Mouse (Mus musculus) embryonic facial prominence, embryonic 13.5 days (tissue): ENCODE measurements around the gene Fgfr2. TPM values are rescaled to one million over a fixed set of nuclear protein-coding genes. Genes with fewer than 3 reads are reported as not detected.

Experiments used
- ATAC-seq: fragments of 200-750 bp; cut with Nextera tagmentation; 2 replicates; pipeline ENCODE4 v1.8.0; 2017; ENCODE audit warnings: low read depth; ENCODE audit not compliant: insufficient number of reproducible peaks, insufficient read depth, low FRiP score, low TSS enrichment
- H3K27ac ChIP-seq: fragments of 300-500 bp; sonication (generic); 2 replicates; pipeline ENCODE4 v1.5.1; 2015; ENCODE audit warnings: moderate library complexity, mild to moderate bottlenecking, inconsistent platforms
- H3K27me3 ChIP-seq: fragments of 300-500 bp; sonication (generic); 2 replicates; pipeline ENCODE4 v1.6.1; 2015; ENCODE audit warnings: mild to moderate bottlenecking, inconsistent platforms
- H3K36me3 ChIP-seq: fragments of 300-500 bp; sonication (generic); 2 replicates; pipeline ENCODE4 v1.6.1; 2015; ENCODE audit warnings: mild to moderate bottlenecking, inconsistent platforms
- H3K4me1 ChIP-seq: fragments of 300-500 bp; sonication (generic); 2 replicates; pipeline ENCODE4 v1.6.1; 2015; ENCODE audit warnings: inconsistent platforms
- H3K4me2 ChIP-seq: fragments of 300-500 bp; sonication (generic); 2 replicates; pipeline ENCODE4 v1.6.1; 2015; ENCODE audit warnings: moderate library complexity, mild to moderate bottlenecking, inconsistent platforms
- H3K4me3 ChIP-seq: fragments of 300-500 bp; sonication (generic); 2 replicates; pipeline ENCODE4 v1.5.1; 2015; ENCODE audit warnings: mild to moderate bottlenecking, inconsistent platforms
- H3K9ac ChIP-seq: fragments of 300-500 bp; sonication (generic); 2 replicates; pipeline ENCODE4 v1.6.1; 2015; ENCODE audit warnings: mild to moderate bottlenecking, inconsistent platforms
- H3K9me3 ChIP-seq: fragments of 300-500 bp; sonication (generic); 2 replicates; pipeline ENCODE4 v1.6.1; 2016; ENCODE audit warnings: inconsistent platforms
- WGBS: fragments of 180-500 bp; shearing (Covaris S2); methylation state at CpG from one replicate; pipeline ENCODE4 v1.1.7; 2015; ENCODE audit warnings: mixed read lengths; 5-methylcytosine and 5-hydroxymethylcytosine counted together
- polyA plus RNA-seq: library from polyadenylated mRNA; unstranded; fragments of >200 nt; fragmentation: Nextera tagmentation; extraction: Ambion mirVana; gene quantifications from 2 replicates; pipeline ENCODE4 v1.2.1, GENCODE M21; 2015

Gene Fgfr2
- polyA plus RNA-seq, 1 experiment from 2014 or later = 174 TPM

DNA sequence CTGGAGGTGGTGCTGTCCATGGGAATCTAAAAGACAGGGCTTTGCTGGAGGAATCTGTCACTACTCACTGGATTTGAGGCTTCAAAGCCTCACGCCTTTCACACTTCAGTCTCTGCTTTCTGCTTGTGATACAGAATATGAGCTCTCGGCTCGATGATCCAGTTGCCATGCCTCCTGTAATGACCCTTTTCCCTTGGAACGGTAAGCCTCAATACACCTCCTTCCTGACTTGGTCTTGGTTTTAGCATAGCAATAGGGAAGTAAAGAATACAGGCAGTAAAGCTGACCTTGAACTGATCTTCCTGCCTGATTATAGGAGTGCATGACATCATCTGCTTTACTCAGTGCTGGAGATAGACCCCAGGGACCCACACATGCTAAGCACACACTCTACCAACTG lies 1017.8 kb downstream of the Fgfr2 start:
- Histone ChIP-seq H3K4me1 (peaks cover 5% of the 10 kb centered on the region; the same call in 1 of the 2 replicates), H3K27me3 (no peaks in the 10 kb centered on the region), H3K9ac (no peak overlapping the region), H3K9me3 (no peaks in the 10 kb centered on the region), H3K36me3 (no peaks in the 10 kb centered on the region), H3K4me2 (no peak overlapping the region), H3K27ac (no peak overlapping the region), H3K4me3 (no peak overlapping the region)
- WGBS = 71% methylated on average over 4 of the region's 4 CpGs
- no peak for ATAC-seq

DNA sequence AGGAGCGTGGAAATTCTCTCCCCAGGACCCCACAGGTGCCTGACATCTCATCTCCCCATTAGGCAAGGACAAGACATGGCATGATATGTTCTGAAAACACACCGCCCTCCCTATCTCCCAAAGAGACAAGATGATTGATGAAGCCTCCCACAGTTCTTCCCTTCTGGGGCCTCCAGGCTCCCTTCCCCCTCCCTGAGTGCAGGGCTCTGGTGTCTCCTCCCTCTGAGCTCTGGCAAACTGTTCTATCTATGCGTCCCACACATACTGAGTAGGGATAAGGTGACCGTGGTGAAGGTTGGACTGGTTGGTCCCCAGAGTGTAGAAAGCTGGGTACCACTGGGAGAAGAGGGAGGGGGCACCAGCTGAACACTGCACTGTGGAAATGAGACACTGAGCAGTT lies 1024.7 kb downstream of the Fgfr2 start:
- H3K36me3 ChIP-seq = 0 out of 2 replicates have a peak, but pooled peaks cover 7% of the 10 kb centered on the region
- H3K4me1 ChIP-seq = peaks cover 9% of the 10 kb centered on the region; the same call in 1 of the 2 replicates
- no peak overlapping the region for H3K27ac ChIP-seq
- H3K4me3 ChIP-seq = no peak overlapping the region
- no peak overlapping the region for H3K4me2 ChIP-seq
- H3K9ac ChIP-seq = no peak overlapping the region
- WGBS = 65% methylated on average over 4 of the region's 4 CpGs
- peaks cover 3% of the 10 kb centered on the region; the same call in 1 of the 2 replicates for H3K9me3 ChIP-seq
- H3K27me3 ChIP-seq = no peaks in the 10 kb centered on the region
- ATAC-seq = no peak

DNA sequence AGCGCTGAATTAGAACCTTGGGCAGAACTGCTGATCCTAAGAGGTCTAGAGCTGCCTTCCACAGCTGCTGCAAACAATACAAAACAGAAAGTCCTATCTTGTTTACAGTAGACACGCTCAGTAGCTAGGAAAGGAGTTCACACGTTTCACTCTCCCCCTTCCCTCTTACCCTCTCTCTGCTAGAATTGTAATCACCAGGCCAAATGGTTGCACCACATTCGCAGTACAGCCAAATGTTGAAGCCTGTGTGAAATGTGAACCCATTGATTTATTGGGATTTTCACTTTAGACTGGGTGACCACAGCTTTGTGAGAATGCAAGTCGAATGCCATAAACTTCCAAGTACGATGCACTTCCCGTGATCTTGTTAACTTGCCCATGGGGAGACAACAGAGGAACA lies 1028.5 kb downstream of the Fgfr2 start:
- peaks cover 3% of the 10 kb centered on the region; the same call in 1 of the 2 replicates for H3K9me3 ChIP-seq
- no peak for ATAC-seq
- H3K4me3 ChIP-seq = no peak overlapping the region
- H3K27ac ChIP-seq = no peak overlapping the region
- 74% methylated on average over 7 of the region's 7 CpGs for WGBS
- H3K36me3 ChIP-seq = 0 out of 2 replicates have a peak, but pooled peaks cover 7% of the 10 kb centered on the region
- no peak overlapping the region for H3K9ac ChIP-seq
- no peak overlapping the region for H3K4me2 ChIP-seq
- peaks cover 5% of the 10 kb centered on the region; the same call in 1 of the 2 replicates for H3K4me1 ChIP-seq
- no peaks in the 10 kb centered on the region for H3K27me3 ChIP-seq

DNA sequence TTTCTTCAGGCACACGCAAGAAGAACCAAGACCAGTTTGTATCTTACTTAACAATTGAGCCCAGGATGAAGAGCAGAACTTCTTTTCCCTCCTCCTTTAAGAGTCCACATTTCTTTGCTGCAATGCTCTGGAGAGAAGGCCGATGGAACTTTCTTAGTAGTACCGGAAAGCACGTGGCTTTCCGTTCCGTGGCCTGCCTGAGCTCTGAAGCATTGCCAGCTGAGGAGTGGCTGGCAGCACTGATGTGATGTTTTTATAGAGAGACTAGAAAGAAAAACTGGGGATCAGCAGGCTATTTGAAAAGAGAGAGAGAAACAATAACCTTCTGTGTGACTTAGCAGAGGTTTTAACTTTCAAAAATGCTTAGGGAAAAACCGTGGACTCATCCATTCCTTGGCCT lies 1031.6 kb downstream of the Fgfr2 start:
- Histone ChIP-seq H3K4me1 (peaks cover 14% of the 10 kb centered on the region), H3K36me3 (0 out of 2 replicates have a peak, but pooled peaks cover 3% of the 10 kb centered on the region), H3K27ac (no peak overlapping the region; the same call in 1 of the 2 replicates), H3K4me3 (no peak overlapping the region), H3K9me3 (no peaks in the 10 kb centered on the region; the same call in 1 of the 2 replicates), H3K4me2 (no peak overlapping the region), H3K9ac (no peak overlapping the region), H3K27me3 (no peaks in the 10 kb centered on the region)
- no peak for ATAC-seq
- WGBS = 75% methylated on average over 7 of the region's 7 CpGs

DNA sequence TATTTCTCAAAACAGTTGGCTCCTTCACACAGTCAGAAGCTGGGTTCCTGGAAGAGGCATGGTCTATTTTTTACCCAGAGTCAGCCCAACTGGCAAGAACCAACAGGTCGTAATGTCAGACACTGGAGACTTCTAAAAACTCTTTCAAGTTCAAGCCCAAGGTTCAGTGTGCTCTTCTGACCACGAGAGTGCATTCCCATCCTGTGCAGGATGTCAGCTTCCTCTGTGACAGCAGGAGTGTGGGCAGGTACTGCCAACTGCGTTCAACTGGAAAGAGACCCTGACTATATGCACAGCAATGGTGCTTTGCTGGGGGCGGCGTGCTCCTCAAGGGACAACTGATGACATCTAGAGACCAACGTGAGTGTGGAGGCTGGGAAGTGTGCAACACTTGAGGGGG lies 1034.5 kb downstream of the Fgfr2 start:
- Histone ChIP-seq H3K27me3 (no peaks in the 10 kb centered on the region), H3K9me3 (no peaks in the 10 kb centered on the region; the same call in 1 of the 2 replicates), H3K4me2 (no peak overlapping the region), H3K4me3 (no peak overlapping the region), H3K4me1 (peaks cover 9% of the 10 kb centered on the region), H3K27ac (no peak overlapping the region), H3K36me3 (no peaks in the 10 kb centered on the region), H3K9ac (no peak overlapping the region)
- no peak for ATAC-seq
- 74% methylated on average over 6 of the region's 6 CpGs for WGBS

DNA sequence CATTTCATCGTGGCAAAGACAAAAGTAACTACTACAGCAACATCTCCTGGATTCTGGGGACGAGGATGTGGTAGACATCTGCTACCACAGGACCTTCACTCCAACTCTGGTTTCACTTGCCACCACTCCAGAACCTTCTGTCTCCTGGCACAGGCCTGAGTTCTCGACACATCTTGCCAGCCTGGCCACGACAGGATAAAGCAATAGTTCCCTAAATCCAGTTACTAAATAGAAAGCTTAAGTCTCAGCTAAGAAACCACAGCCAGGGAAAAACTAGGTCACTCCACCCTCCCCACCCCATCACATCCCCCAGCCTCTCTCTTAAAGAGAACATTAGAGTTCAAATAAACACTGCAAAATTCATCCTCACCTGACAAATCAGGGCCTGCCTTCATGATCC lies 1035.0 kb downstream of the Fgfr2 start:
- Histone ChIP-seq H3K4me2 (no peak overlapping the region), H3K36me3 (no peaks in the 10 kb centered on the region), H3K4me3 (no peak overlapping the region), H3K4me1 (peaks cover 9% of the 10 kb centered on the region), H3K9ac (no peak overlapping the region), H3K27me3 (no peaks in the 10 kb centered on the region), H3K9me3 (no peaks in the 10 kb centered on the region; the same call in 1 of the 2 replicates), H3K27ac (peak overlapping the region; percentile 9; the same call in 1 of the 2 replicates)
- 59% methylated on average over 4 of the region's 4 CpGs for WGBS
- no peak for ATAC-seq

DNA sequence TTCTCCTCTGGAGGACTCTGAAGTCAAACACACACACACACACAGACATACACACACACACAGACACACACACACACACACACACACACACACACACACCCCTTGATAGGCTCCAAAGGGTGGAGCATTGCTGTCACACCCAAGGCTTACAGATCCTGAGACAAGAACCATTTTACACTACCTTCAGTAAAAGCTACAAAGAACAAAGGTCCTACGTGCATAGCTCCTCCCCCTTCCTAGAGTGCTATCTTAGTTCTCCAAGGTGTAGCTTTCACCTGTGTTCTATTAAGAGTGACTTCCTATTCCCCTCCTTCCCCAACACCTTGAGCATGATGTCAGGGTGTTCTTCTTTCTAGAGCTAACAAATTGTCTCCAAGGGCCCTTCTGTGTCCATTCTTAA lies 1047.3 kb downstream of the Fgfr2 start:
- WGBS = 70% methylated on average over 1 of the region's 1 CpGs
- no peak overlapping the region for H3K27ac ChIP-seq
- no peak overlapping the region for H3K9ac ChIP-seq

DNA sequence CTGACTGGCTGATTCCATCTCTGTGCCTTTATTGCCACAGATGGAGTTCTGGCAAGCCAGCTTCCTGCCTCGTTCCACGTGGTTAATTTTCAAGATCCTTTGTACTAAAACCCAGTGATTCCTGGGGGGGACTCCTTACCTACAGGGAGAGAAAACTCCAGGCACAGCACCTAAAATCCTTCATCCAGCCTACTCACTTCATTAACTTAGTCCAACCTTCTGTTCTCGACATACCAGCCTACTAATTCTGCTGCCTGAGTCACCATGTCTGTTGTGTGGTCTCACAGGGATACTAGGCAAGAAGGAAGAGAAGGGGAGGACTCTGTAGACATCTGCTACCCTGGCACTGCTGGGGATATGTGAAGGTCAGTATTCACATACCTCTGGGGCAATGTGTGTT lies 1048.6 kb downstream of the Fgfr2 start:
- no peaks in the 10 kb centered on the region for H3K36me3 ChIP-seq
- ATAC-seq = no peak
- WGBS = 65% methylated on average over 3 of the region's 3 CpGs
- no peak overlapping the region for H3K4me3 ChIP-seq
- no peaks in the 10 kb centered on the region for H3K27me3 ChIP-seq
- peaks cover 12% of the 10 kb centered on the region for H3K4me1 ChIP-seq
- no peak overlapping the region for H3K9ac ChIP-seq
- H3K27ac ChIP-seq = no peak overlapping the region
- no peak overlapping the region for H3K4me2 ChIP-seq
- no peaks in the 10 kb centered on the region for H3K9me3 ChIP-seq

More for the DNA sequence above, 1047.3 kb downstream of the Fgfr2 start:
- no peak for ATAC-seq
- Histone ChIP-seq H3K36me3 (no peaks in the 10 kb centered on the region), H3K4me3 (no peak overlapping the region), H3K4me2 (no peak overlapping the region), H3K27me3 (no peaks in the 10 kb centered on the region), H3K9me3 (no peaks in the 10 kb centered on the region), H3K4me1 (peaks cover 12% of the 10 kb centered on the region)

DNA sequence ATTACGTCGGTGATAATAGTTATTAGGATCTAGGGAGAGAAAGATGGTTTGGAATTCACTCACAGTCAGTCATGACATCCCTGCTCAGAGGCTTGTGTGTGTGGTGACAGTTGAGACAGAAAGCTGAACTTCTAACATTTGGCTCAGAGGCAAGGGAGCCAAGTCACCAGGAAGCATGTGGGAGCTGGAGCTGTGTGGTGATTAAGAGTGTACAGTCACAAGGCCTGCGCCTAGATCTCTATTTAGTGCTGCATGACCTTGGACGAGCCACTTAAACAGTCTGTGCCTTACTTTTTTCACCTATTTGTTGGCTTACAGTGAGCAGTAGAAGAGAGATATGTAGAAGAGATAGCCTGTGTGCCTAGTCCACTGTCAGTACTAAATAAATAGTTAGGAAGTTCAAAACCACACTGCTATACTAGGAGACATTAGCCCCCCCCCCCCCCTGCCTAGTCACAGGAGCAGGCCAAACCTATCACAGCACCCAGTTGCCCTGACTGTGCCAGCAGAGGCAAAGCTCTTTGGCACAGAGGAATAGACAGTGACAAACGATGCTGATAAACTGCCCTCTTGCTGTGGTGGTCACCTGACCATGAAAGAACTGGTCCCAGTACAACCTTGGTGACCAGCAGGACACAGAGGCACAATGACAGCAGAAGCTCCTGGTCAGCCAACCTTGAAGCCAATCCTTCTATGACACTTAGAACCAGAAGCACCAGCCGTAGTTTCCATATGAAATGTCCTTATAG lies 1052.1 kb downstream of the Fgfr2 start:
- ATAC-seq = no peak
- Histone ChIP-seq H3K9ac (no peak overlapping the region), H3K27ac (no peak overlapping the region)

DNA sequence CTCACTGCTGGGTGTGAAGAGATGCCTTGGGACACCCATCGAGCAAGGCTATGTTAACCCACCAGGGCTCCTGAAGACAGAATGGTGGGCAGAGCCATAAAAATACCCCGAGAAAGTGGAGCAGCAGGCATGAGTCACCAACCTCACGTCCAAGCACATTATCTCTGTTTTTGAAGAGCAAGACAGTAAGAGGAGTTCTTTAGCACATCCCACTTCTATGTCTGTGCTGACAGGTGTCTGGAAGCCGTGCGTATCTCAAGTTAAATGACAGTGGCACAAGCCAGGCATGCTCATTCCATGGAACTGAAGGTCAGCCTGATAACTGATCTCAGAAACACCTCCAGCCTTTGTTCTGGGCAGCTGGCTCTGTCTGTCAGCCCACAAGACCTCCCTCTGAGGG lies 1055.2 kb downstream of the Fgfr2 start:
- no peak for ATAC-seq
- 81% methylated on average over 5 of the region's 5 CpGs for WGBS
- Histone ChIP-seq H3K27ac (no peak overlapping the region), H3K9me3 (no peaks in the 10 kb centered on the region), H3K27me3 (no peaks in the 10 kb centered on the region), H3K36me3 (no peaks in the 10 kb centered on the region), H3K4me3 (no peak overlapping the region), H3K9ac (no peak overlapping the region), H3K4me1 (peaks cover 5% of the 10 kb centered on the region; the same call in 1 of the 2 replicates), H3K4me2 (no peak overlapping the region)

More for the DNA sequence above, 1052.1 kb downstream of the Fgfr2 start:
- Histone ChIP-seq H3K4me2 (no peak overlapping the region), H3K27me3 (no peaks in the 10 kb centered on the region), H3K4me1 (peaks cover 5% of the 10 kb centered on the region; the same call in 1 of the 2 replicates), H3K36me3 (no peaks in the 10 kb centered on the region), H3K9me3 (no peaks in the 10 kb centered on the region), H3K4me3 (no peak overlapping the region)
- WGBS = 83% methylated on average over 6 of the region's 6 CpGs

DNA sequence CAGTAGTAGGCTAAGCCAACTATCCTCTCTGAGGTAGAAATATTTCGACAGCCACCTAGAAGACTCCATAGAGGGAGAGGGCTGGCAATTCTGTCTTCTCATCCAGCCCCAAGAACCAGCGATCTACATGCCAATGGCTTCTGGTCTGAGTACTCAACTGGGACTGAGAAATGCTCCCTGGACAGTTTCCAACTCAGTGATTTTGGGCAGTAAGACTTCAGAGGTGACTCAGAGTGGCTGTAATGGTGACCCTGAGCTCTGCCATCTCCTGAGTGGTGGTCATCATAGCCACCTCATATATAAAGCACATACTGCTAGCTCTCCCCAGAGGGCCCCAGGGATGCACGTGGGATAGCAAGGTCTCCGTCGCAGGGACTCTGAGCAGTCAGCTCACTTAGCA lies 1055.6 kb downstream of the Fgfr2 start:
- H3K27ac ChIP-seq = no peak overlapping the region
- 81% methylated on average over 5 of the region's 5 CpGs for WGBS

DNA sequence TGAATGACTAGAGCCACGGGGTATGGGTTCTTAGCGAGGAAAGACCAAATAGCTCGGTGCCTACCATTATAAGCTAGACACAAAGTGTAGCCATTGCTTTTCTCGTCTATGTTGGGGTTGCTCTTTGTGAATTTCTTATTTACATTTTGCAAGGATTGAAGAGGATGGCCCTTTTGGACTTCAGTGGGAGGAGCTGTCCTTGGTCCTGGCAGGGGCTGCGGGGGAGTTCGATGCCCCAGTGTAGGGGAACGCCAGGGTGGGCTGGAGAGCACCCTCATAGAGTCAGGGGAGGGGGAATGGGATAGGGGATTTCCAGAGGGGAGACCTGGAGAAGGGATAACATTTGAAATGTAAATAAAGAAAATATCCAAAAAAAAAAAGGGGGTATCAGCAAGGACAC lies 1063.0 kb downstream of the Fgfr2 start:
- ATAC-seq = no peak
- no peak overlapping the region for H3K4me2 ChIP-seq
- 81% methylated on average over 7 of the region's 7 CpGs for WGBS

More for the DNA sequence above, 1055.6 kb downstream of the Fgfr2 start:
- Histone ChIP-seq H3K9ac (no peak overlapping the region), H3K4me1 (peaks cover 5% of the 10 kb centered on the region; the same call in 1 of the 2 replicates), H3K4me3 (no peak overlapping the region), H3K27me3 (no peaks in the 10 kb centered on the region), H3K36me3 (no peaks in the 10 kb centered on the region), H3K4me2 (no peak overlapping the region), H3K9me3 (no peaks in the 10 kb centered on the region)
- ATAC-seq = no peak

More for the DNA sequence above, 1063.0 kb downstream of the Fgfr2 start:
- no peaks in the 10 kb centered on the region for H3K4me1 ChIP-seq
- H3K27ac ChIP-seq = no peak overlapping the region
- no peak overlapping the region for H3K9ac ChIP-seq
- H3K9me3 ChIP-seq = no peaks in the 10 kb centered on the region
- H3K36me3 ChIP-seq = no peaks in the 10 kb centered on the region; the same call in 1 of the 2 replicates
- no peak overlapping the region for H3K4me3 ChIP-seq
- H3K27me3 ChIP-seq = no peaks in the 10 kb centered on the region
